Mouse (Mus musculus): ENCODE measurements around the gene H2-Eb2. TPM values are rescaled to one million over a fixed set of nuclear protein-coding genes. Genes with fewer than 3 reads are reported as not detected.

H2-Eb2 gene
- total RNA-seq, 2 experiments from 2014 or later: not detected

DNA sequence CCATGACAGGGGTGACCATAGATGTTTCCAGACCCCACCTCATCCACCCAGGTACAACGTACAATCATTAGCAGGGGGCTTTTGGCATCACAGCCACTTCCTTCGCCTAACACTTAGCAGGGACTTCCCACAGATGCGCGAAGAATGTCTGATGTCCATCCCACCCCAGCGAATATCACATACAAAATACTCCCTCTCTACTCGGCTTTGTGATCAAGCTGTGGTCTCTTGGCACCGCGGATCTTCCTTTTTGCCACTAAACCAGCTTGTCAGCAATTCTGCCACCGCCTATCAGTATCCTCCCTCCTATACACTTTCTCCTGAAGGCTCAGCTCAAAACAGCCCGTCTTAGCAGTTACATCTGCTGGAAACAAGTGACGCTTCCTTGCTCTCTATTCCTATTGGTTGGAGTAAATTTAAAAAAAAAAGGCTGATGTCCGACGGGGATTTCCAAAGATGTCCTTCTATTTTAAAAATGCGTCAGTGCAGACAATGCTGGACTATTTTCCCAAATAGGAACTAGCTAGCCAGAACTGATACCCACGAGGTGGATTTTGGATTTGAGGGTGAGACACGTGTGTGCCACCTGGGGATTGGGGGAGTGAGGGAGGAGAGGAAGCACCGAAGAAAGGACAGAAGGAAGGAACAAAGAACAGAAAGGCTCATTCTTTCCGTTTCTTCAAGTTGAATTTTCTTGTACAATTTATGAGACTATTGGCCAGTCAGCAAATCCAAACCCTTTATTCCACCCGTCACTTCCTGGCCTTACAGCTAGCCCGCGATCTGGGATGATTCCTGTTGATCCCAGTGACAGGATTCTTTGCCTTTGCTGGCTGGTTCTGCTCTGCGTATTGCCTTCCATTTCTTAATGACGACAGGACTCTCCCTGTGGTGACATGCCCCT is 29.3 kb upstream of the H2-Eb2 start:
- no peak for TF ChIP-seq CTCF (IDR thresholded peaks at IDR 0.05)
- DNase-seq: no peak
- Histone ChIP-seq H3K4me3 (peak overlapping the region; percentile 50), H3K27ac (no peak overlapping the region)
- intact Hi-C loops (cut with DNase I): no loop called here

DNA sequence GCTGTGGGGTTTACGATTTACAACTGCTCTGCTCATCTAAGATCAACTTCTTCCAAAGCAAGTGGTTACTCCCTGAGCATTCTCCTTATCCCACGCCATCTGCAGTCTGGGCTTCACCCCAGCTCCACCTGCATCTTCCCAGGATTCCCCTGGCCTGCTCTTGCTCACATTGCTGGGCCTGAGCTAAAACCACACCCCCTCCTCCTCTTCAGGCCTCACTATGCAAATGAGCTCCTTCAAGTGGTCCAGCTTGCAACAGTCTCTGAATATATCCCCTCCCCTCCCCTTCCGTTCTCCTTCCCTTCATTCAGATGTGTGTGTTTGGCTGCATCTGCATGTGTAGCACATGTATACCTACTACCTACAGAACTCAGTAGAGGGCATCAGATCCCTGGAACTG is 26.1 kb upstream of the H2-Eb2 start:
- intact Hi-C loops (cut with DNase I): no loop called here
- TF ChIP-seq CTCF (IDR thresholded peaks at IDR 0.05): no peak
- no peak overlapping the region for H3K27ac ChIP-seq
- DNase-seq: no peak
- H3K4me3 ChIP-seq: no peak overlapping the region

DNA sequence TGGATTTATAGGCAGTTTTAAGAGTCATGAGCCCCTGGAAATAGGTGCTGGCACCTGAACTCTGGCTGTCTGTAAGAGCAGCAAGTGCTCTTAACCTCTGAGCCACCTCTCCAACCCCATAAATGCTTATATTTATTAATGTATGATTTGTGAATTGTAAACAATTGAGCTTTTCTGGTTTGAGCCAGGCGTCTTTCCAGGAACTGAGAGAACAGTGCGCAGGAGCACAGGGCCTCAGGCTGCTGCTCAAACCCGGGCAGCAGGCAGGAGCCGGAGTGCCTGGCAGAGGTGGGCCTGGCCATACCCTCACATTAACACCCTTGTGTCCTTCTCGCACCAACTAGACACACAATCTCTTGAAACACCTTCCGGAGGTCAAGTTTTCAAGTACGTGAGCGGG is 25.4 kb upstream of the H2-Eb2 start:
- no peak overlapping the region for H3K27ac ChIP-seq
- H3K4me3 ChIP-seq: no peak overlapping the region
- intact Hi-C loops (cut with DNase I): loop anchor here (10.0 kb wide), 1 partner anchor 125 kb away; no protein-coding TSS in a partner anchor
- no peak for TF ChIP-seq CTCF (IDR thresholded peaks at IDR 0.05)
- no peak for DNase-seq

DNA sequence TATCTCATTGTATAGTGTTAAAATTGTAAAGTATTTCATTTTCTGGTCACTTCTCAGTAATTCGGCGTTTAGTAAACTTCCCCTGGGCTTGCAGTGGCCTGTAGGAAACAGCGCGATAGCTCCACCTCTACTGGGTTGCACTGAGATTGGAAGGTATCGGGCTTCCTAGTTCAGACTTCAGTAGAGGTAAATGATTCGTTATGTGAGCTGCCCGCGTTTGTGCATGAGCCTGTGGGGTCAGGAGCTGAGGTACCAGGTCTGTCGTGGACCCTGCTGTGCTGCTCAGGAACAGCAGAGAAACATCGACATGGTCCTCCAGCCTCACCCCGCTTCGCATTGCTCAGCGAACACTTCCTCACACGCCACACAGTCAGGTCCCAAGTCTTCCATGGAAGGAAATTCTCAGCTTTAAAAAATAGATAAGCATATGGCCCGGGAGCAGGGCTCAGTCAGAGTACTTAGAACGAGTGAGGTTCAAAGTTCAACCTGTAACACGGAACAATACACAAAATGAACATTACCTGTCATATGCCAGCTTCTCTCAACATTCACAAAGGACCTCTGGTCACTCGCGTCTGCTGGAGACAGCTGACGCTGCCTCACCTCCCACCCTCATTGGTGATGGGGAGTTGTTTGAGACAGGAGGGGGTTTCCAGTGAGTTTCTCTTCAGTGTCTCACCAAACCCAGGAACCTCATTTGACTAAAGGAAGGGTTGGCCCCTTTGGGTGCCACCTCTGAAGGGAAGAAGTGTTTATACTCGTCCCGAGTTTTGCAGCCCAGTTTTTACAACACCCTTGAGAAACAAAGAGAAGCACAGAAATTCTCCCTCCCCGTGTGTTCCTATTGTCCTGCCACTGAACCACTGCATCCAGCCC is 24.5 kb upstream of the H2-Eb2 start:
- DNase-seq: no peak
- no peak overlapping the region for H3K4me3 ChIP-seq
- intact Hi-C loops (cut with DNase I): loop anchor here (10.0 kb wide), 1 partner anchor 126 kb away; no protein-coding TSS in a partner anchor
- no peak overlapping the region for H3K27ac ChIP-seq
- TF ChIP-seq CTCF (IDR thresholded peaks at IDR 0.05): no peak

DNA sequence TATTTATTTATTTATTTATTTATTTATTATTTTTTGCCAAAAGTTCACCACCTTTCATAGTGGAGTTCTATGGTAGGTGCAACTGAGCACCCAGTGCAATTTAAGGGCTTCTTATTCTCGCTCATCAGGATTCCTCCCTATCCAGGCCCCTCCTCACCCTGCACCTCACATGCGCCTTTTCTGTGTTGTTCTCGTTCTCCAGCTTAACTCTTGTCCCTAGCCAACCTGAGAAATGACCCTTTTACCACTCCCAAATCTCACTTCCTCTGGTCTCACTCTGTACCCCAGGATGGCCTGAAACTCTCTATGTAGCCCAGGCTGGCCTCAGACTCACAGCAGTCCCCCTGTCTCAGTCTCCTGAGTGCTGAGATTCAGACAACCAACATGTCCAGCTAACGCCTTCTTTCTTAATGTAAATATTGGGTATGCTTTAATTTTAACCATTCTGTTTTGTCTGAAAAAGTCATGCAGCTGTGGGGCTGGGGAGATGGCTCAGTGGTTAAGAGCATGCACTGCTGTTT is 23.7 kb upstream of the H2-Eb2 start:
- no peak overlapping the region for H3K27ac ChIP-seq
- TF ChIP-seq CTCF (IDR thresholded peaks at IDR 0.05): no peak
- DNase-seq: no peak
- intact Hi-C loops (cut with DNase I): loop anchor here (10.0 kb wide), 1 partner anchor 127 kb away; no protein-coding TSS in a partner anchor
- no peak overlapping the region for H3K4me3 ChIP-seq

DNA sequence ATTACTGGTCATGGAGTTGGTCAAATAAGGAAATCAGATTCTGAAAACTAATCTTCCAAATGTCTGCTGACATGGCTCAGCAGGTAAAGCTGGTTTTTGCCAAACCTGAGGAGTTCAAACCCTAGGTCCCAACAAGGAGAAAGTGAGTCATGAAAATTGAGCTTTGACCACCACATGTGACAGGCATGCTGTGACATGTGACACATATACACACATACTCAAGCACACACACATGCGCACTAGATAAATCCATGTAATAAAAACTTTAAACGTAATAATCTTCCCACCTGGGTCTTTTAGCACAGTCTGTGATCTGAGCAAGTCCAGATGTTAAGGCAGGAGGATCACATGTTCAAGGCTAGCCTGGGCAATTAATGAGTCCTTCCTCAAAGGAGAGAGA is 21.7 kb upstream of the H2-Eb2 start:
- no peak for DNase-seq
- Histone ChIP-seq H3K4me3 (no peak overlapping the region), H3K27ac (no peak overlapping the region)
- no peak for TF ChIP-seq CTCF (IDR thresholded peaks at IDR 0.05)
- intact Hi-C loops (cut with DNase I): loop anchor here (10.0 kb wide), 1 partner anchor 129 kb away; no protein-coding TSS in a partner anchor

DNA sequence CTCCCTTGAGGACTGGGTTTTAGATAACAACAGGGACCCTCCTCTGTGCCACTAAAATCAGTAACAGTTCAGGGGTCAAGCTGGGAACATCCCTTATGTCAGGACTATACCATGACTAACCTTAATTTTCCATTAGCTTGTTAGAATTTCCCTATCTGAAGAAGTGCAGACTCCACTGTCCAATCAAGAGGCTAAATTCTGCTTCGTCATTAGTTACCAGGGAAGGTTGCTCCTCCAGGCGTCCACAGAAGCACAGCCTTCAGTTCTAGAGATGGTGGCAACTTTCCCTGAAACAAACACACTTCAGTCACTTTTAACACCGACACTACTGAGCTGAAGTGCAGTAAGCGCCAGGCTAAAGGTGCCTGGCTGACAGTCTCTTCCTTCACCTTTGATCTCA is 20.7 kb upstream of the H2-Eb2 start:
- DNase-seq: no peak
- Histone ChIP-seq H3K27ac (no peak overlapping the region), H3K4me3 (no peak overlapping the region)
- intact Hi-C loops (cut with DNase I): loop anchor here (10.0 kb wide), 1 partner anchor 130 kb away; no protein-coding TSS in a partner anchor
- no peak for TF ChIP-seq CTCF (IDR thresholded peaks at IDR 0.05)

DNA sequence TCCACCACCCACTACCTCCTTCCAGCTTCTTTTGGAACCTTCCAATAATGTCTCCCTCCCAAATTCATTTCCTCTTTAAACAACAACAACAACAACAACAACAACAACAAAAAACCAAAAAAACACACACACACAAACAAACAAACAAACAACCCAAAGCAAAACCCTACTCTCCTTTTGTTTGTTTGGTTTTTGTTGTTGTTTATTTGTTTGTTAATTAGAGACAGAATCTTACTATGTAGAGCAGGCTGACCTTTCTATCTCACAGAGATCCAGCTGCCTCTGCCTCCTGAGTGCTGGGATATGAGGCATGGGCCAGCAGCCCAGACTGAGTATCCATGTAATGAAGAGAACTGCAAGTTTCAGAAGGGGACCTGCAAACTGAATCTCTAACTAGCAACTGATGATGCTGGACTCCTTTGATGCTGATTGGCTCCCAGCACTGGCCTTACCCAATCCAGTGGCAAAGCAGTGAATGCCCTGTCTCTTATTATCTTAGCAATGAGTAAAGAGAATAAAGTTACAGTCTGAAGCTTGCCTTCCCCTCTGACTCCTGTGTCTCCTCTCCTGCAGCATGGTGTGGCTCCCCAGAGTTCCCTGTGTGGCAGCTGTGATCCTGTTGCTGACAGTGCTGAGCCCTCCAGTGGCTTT is 20.0 kb upstream of the H2-Eb2 start, which contains the start of gene H2-Eb1:
TSS of gene H2-Eb1 (plus strand) at position 488 of the 651 bp plus-strand sequence.
- TF ChIP-seq CTCF (IDR thresholded peaks at IDR 0.05): no peak
- Histone ChIP-seq H3K27ac (no peak within 1 kb of the TSS), H3K4me3 (no peak within 1 kb of the TSS)
- intact Hi-C loops (cut with DNase I): loop anchor here (10.0 kb wide), 1 partner anchor 131 kb away; no protein-coding TSS in a partner anchor
- DNase-seq: peak; percentile 70

DNA sequence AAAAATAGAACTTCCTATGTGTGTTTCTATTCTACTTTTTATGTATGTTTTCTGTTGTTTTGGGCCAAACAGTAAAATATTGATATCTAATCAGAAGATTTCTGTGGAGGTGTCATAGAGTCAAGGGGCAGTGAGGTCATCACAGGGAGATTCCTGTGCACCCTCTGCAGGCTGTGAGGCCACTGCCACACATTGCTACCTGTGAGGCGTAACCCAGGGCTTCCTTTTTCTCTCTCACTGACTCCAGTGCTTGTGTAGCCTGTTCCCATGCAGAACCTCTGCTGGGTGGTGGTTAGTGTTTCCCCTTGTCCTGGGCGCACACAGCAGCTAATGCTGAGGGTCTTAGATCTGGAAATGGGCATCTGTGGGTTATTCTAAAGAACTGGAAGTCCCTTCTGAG is 19.1 kb upstream of the H2-Eb2 start:
- Histone ChIP-seq H3K4me3 (no peak overlapping the region), H3K27ac (no peak overlapping the region)
- no peak for DNase-seq
- TF ChIP-seq CTCF (IDR thresholded peaks at IDR 0.05): no peak
- intact Hi-C loops (cut with DNase I): loop anchor here (10.0 kb wide), 1 partner anchor 132 kb away; no protein-coding TSS in a partner anchor

DNA sequence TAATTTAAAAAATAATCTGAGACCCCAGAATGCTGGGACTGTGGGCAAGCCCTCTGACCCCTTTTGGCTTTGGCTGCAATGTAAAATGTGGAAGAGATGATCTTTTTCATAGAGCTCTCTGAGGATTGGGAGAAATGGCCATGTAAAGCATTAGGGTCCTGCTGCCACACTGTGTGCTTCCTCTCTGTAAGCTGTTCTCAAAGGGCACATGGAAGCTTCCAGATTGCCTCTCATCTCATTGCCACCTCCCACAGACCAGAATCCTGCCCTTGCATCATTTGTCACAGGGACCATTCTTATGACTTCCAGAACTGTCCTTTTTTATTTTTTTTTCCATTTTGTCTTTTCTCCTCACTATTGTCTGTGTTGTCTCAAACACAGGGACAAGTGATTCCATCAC is 18.2 kb upstream of the H2-Eb2 start:
- Histone ChIP-seq H3K4me3 (no peak overlapping the region), H3K27ac (no peak overlapping the region)
- TF ChIP-seq CTCF (IDR thresholded peaks at IDR 0.05): no peak
- DNase-seq: no peak
- intact Hi-C loops (cut with DNase I): loop anchor here (10.0 kb wide), 1 partner anchor 132 kb away; no protein-coding TSS in a partner anchor

DNA sequence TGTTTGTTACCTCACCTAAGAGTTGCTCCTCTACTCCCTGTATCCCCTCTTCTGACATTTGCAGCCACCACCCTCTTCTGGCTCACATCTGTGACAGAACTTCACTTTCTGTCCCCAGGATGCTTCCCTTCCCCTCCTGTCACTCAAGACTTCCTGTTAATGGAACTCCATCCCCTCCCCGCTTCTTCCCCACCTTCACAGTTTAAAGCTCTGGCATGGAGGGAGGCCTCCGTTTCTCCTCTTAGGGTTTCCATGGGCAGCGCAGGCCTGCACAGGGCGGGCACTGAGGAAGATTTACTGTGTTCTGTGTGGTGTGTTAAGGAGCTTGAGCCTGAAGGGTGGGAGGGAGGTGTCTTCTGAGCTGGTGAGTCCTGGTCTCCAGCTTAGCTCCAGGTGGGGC is 17.3 kb upstream of the H2-Eb2 start:
- no peak for TF ChIP-seq CTCF (IDR thresholded peaks at IDR 0.05)
- no peak for DNase-seq
- no peak overlapping the region for H3K4me3 ChIP-seq
- no peak overlapping the region for H3K27ac ChIP-seq
- intact Hi-C loops (cut with DNase I): loop anchor here (10.0 kb wide), 1 partner anchor 133 kb away; no protein-coding TSS in a partner anchor

DNA sequence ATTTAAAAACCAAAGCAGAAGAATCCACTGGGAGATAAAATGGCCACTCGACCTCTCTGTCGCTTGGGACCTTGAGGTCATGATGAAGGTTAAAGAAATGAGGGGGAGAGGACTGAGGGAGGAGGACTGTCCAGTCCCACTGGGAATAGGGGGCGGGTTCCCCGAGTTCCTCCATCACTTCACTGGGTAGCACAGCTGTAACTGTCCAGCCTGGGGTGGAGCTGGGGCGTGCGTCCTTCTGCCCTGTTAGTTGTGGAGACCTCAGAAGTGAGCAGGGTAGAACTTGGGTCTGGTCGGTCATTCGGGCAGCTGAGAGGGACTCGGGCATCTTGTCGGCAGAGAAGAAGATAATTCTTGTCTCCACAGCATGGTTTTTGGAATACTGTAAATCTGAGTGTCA is 16.2 kb upstream of the H2-Eb2 start:
- no peak for TF ChIP-seq CTCF (IDR thresholded peaks at IDR 0.05)
- peak overlapping the region; percentile 75 for H3K4me3 ChIP-seq
- peak overlapping the region; percentile 68 for H3K27ac ChIP-seq
- no peak for DNase-seq
- intact Hi-C loops (cut with DNase I): loop anchor here (10.0 kb wide), 1 partner anchor 134 kb away; no protein-coding TSS in a partner anchor
